Mouse (Mus musculus) heart, postnatal 0 days (tissue): ENCODE data around the gene Fam20a.

ENCODE experiments used
- CTCF ChIP-seq: IDR thresholded peaks from 2 replicates; pipeline ENCODE4 v1.5.1; 2016; ENCODE audit warnings: antibody characterized with exemption, control low read depth, low read depth
- EP300 ChIP-seq: IDR thresholded peaks from 2 replicates; pipeline ENCODE4 v1.6.1; 2016; ENCODE audit warnings: antibody characterized with exemption, low read depth

DNA sequence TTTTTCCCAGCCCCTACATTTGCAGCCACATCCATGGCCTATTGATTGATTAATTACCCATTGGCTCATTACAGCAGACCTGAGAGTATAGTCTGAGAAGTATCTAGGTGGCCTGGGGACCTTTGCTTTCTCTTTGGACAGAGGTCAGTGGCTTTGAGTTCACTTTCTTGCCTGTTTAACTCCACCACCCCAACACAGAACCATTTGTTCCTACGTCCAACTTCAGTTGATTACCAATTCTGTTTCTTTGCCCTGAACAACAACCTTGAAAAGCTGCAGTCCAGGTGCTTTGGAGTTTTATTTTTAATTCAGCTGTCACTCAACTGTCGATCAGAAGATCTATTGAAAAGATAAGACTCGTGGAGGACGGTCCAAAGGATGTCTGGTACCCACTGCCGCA lies 12.6 kb downstream of the Fam20a start:
- TF ChIP-seq EP300: no peak
- no peak for TF ChIP-seq CTCF
